Mouse (Mus musculus) stomach, postnatal 0 days (tissue): Measurements from ENCODE around the gene Chrm1.
"Not testable (repeated sequence)": the region's sequence is repeated elsewhere in the genome, so short reads cannot be mapped to it uniquely, and the experiment has no call there.

Source experiments
- CTCF ChIP-seq: IDR thresholded peaks from 2 replicates; pipeline ENCODE4 v1.5.1; 2016; ENCODE audit warnings: antibody characterized with exemption, low read depth, mild to moderate bottlenecking, moderate library complexity
- EP300 ChIP-seq: optimal IDR thresholded peaks from 2 replicates; pipeline ENCODE3; 2016; ENCODE audit warnings: antibody characterized with exemption

DNA sequence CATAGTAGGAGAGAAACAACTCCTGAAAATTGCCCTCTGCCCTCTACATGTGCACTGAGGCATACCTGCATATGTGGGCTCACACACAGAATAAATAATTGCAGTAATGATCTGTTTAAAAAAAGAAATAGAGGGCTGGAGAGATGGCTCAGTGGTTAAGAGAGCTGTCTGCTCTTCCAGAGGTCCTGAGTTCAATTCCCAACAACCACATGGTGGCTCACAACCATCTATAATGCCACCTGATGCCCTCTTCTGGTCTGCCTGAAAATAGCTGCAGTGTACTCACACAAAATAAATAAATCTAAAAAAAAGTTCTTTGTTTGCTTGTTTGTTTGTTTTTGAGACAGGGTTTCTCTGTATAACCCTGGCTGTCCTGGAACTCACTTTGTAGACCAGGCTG, 55.4 kb downstream of the Chrm1 start:
- TF ChIP-seq CTCF, result peak; percentile 40
- TF ChIP-seq EP300, result not testable (repeated sequence)
